Mouse (Mus musculus): Measurements from ENCODE around the gene Fryl. TPM values are rescaled to one million over a fixed set of nuclear protein-coding genes. Genes with fewer than 3 reads are reported as not detected.

Fryl gene
- polyA plus RNA-seq, 1 experiment from 2014 or later: 44.3 TPM

DNA sequence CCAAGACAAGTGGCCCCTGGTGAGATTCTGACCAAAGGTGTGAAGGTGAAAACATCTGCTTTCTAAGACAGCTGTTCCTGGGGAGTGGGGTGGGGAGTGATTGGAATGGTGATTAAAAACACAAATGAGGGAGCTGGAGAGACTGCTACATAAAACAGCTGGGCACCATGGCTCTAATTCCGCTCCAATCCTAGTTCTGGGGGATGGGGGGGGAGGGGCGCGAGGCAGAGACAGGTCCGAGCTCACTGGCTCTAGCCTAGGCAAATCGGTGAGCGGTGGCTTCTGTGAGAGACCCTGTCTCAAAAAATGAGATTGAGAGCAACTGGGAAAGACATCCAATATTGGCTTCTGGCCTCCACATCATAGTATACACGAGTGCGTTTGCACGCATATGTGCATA is 24.2 kb downstream of the Fryl start:
- Histone ChIP-seq H3K27me3 (ENCODE audit: control insufficient read depth, insufficient read depth, low read length) (no peaks in the 10 kb centered on the region), H3K27ac (ENCODE audit: low read depth, low read length) (no peak overlapping the region), H3K9ac (ENCODE audit: low read depth, low read length) (no peak overlapping the region), H3K36me3 (ENCODE audit: control insufficient read depth, insufficient read depth, low read length) (no peaks in the 10 kb centered on the region), H3K4me3 (ENCODE audit: low read length) (no peak overlapping the region), H3K4me2 (replicated peaks; ENCODE audit: low read depth, low read length) (no peak overlapping the region), H3K9me3 (ENCODE audit: control insufficient read depth, low read length) (no peaks in the 10 kb centered on the region), H3K4me1 (ENCODE audit: control insufficient read depth, insufficient read depth, low read length) (peaks cover 36% of the 10 kb centered on the region)
- no peak for ATAC-seq (ENCODE audit: low FRiP score, low TSS enrichment)
- WGBS: 21% methylated on average over 9 of the region's 9 CpGs

DNA sequence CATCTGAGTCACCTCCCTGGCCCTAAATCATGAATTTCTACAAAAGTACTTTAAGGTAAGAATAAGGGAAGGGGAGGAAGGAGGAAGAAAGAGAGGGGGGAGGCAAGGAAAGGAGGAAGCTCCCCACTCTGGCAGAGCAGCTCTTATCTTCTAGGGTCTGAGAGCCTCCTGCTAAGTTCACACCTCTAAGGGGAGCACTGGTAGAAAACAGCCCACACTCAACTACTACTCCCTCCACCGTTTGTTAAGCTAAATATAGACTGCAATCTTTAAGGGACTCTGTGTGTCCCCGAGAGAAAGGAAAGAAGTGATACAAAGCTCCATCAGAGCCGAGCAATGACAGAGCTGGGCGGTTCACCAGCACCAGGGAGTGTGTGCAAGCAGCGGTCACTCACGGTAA is 24.6 kb downstream of the Fryl start:
- WGBS: 17% methylated on average over 6 of the region's 6 CpGs
- H3K4me3 ChIP-seq (ENCODE audit: low read length): no peak overlapping the region
- ATAC-seq (ENCODE audit: low FRiP score, low TSS enrichment): no peak
- H3K36me3 ChIP-seq (ENCODE audit: control insufficient read depth, insufficient read depth, low read length): no peaks in the 10 kb centered on the region
- no peak overlapping the region for H3K9ac ChIP-seq (ENCODE audit: low read depth, low read length)
- H3K9me3 ChIP-seq (ENCODE audit: control insufficient read depth, low read length): no peaks in the 10 kb centered on the region
- H3K27ac ChIP-seq (ENCODE audit: low read depth, low read length): no peak overlapping the region
- H3K4me2 ChIP-seq (replicated peaks; ENCODE audit: low read depth, low read length): no peak overlapping the region
- no peaks in the 10 kb centered on the region for H3K27me3 ChIP-seq (ENCODE audit: control insufficient read depth, insufficient read depth, low read length)
- H3K4me1 ChIP-seq (ENCODE audit: control insufficient read depth, insufficient read depth, low read length): peaks cover 32% of the 10 kb centered on the region

GRCm38 (mm10) chr5:73230171-73230570 is 26.2 kb downstream of the Fryl start:
- no peak overlapping the region for H3K4me3 ChIP-seq (ENCODE audit: low read length)
- 54% methylated on average over 4 of the region's 4 CpGs for WGBS
- H3K4me1 ChIP-seq (ENCODE audit: control insufficient read depth, insufficient read depth, low read length): peaks cover 30% of the 10 kb centered on the region
- no peak for ATAC-seq (ENCODE audit: low FRiP score, low TSS enrichment)
- no peak overlapping the region for H3K4me2 ChIP-seq (replicated peaks; ENCODE audit: low read depth, low read length)
- no peaks in the 10 kb centered on the region for H3K36me3 ChIP-seq (ENCODE audit: control insufficient read depth, insufficient read depth, low read length)
- no peaks in the 10 kb centered on the region for H3K27me3 ChIP-seq (ENCODE audit: control insufficient read depth, insufficient read depth, low read length)
- H3K9ac ChIP-seq (ENCODE audit: low read depth, low read length): no peak overlapping the region
- H3K27ac ChIP-seq (ENCODE audit: low read depth, low read length): peak overlapping the region; percentile 18; the same call in 1 of the 2 replicates
- no peaks in the 10 kb centered on the region for H3K9me3 ChIP-seq (ENCODE audit: control insufficient read depth, low read length)

- 61% methylated on average over 6 of the region's 6 CpGs for WGBS
- Histone ChIP-seq H3K27ac (ENCODE audit: low read depth, low read length) (peak overlapping the region; percentile 18; the same call in 1 of the 2 replicates), H3K4me1 (ENCODE audit: control insufficient read depth, insufficient read depth, low read length) (peaks cover 30% of the 10 kb centered on the region)
Observed at GRCm38 (mm10) chr5:73229467-73229866, 27.0 kb downstream of the Fryl start.

GRCm38 (mm10) chr5:73228291-73229049 is 27.9 kb downstream of the Fryl start:
- Histone ChIP-seq H3K4me3 (ENCODE audit: low read length) (no peak overlapping the region), H3K36me3 (ENCODE audit: control insufficient read depth, insufficient read depth, low read length) (no peaks in the 10 kb centered on the region), H3K4me2 (replicated peaks; ENCODE audit: low read depth, low read length) (no peak overlapping the region), H3K27me3 (ENCODE audit: control insufficient read depth, insufficient read depth, low read length) (no peaks in the 10 kb centered on the region), H3K27ac (ENCODE audit: low read depth, low read length) (no peak overlapping the region), H3K9me3 (ENCODE audit: control insufficient read depth, low read length) (no peaks in the 10 kb centered on the region), H3K9ac (ENCODE audit: low read depth, low read length) (no peak overlapping the region), H3K4me1 (ENCODE audit: control insufficient read depth, insufficient read depth, low read length) (peaks cover 21% of the 10 kb centered on the region)
- WGBS: 82% methylated on average over 12 of the region's 12 CpGs
- ATAC-seq (ENCODE audit: low FRiP score, low TSS enrichment): no peak

More at GRCm38 (mm10) chr5:73229467-73229866, 27.0 kb downstream of the Fryl start:
- H3K9ac ChIP-seq (ENCODE audit: low read depth, low read length): no peak overlapping the region
- H3K27me3 ChIP-seq (ENCODE audit: control insufficient read depth, insufficient read depth, low read length): no peaks in the 10 kb centered on the region
- ATAC-seq (ENCODE audit: low FRiP score, low TSS enrichment): no peak
- H3K4me3 ChIP-seq (ENCODE audit: low read length): no peak overlapping the region
- no peaks in the 10 kb centered on the region for H3K9me3 ChIP-seq (ENCODE audit: control insufficient read depth, low read length)
- H3K36me3 ChIP-seq (ENCODE audit: control insufficient read depth, insufficient read depth, low read length): no peaks in the 10 kb centered on the region
- H3K4me2 ChIP-seq (replicated peaks; ENCODE audit: low read depth, low read length): no peak overlapping the region

DNA sequence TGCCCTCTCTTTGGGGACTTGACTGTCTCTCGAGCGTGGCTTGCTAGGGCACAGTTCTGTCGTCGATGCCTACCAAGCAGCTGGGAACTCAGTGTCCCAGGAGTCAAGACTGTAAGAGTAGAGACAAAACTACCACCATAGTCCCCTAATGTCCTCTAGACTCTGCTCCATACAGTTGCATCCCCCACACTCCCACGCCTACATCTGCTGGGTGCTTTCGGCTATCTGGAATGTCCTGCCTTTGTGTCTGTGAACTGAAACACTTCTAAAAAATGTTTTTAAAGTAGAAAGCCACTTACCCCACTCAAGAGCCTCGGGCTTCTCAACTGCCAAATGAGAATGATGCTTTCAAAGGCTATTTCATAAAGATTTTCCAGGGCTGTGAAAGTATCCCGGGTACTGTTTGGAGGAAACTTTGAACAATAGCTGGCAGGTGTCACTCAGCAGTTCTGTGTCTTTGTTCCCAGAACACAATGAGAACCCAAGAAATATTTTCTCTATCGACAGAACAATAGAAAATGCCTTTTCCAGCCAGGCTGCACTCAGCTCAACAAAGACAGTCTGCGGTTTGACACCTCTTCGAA is 28.8 kb downstream of the Fryl start:
- Histone ChIP-seq H3K4me3 (ENCODE audit: low read length) (no peak overlapping the region), H3K4me2 (replicated peaks; ENCODE audit: low read depth, low read length) (no peak overlapping the region)

GRCm38 (mm10) chr5:73223065-73223464 is 33.4 kb downstream of the Fryl start:
- H3K9ac ChIP-seq (ENCODE audit: low read depth, low read length): no peak overlapping the region
- 72% methylated on average over 6 of the region's 6 CpGs for WGBS
- H3K27ac ChIP-seq (ENCODE audit: low read depth, low read length): no peak overlapping the region
- H3K4me1 ChIP-seq (ENCODE audit: control insufficient read depth, insufficient read depth, low read length): no peaks in the 10 kb centered on the region
- H3K9me3 ChIP-seq (ENCODE audit: control insufficient read depth, low read length): no peaks in the 10 kb centered on the region
- H3K4me2 ChIP-seq (replicated peaks; ENCODE audit: low read depth, low read length): no peak overlapping the region
- no peak overlapping the region for H3K4me3 ChIP-seq (ENCODE audit: low read length)
- peaks cover 4% of the 10 kb centered on the region; the same call in 1 of the 2 replicates for H3K36me3 ChIP-seq (ENCODE audit: control insufficient read depth, insufficient read depth, low read length)
- ATAC-seq (ENCODE audit: low FRiP score, low TSS enrichment): no peak; the same call in 1 of the 2 replicates
- no peaks in the 10 kb centered on the region for H3K27me3 ChIP-seq (ENCODE audit: control insufficient read depth, insufficient read depth, low read length)

More for the DNA sequence above, 28.8 kb downstream of the Fryl start:
- 78% methylated on average over 11 of the region's 11 CpGs for WGBS
- H3K27ac ChIP-seq (ENCODE audit: low read depth, low read length): no peak overlapping the region
- H3K9me3 ChIP-seq (ENCODE audit: control insufficient read depth, low read length): no peaks in the 10 kb centered on the region
- H3K4me1 ChIP-seq (ENCODE audit: control insufficient read depth, insufficient read depth, low read length): peaks cover 13% of the 10 kb centered on the region
- H3K9ac ChIP-seq (ENCODE audit: low read depth, low read length): no peak overlapping the region
- no peak for ATAC-seq (ENCODE audit: low FRiP score, low TSS enrichment)
- no peaks in the 10 kb centered on the region for H3K36me3 ChIP-seq (ENCODE audit: control insufficient read depth, insufficient read depth, low read length)
- H3K27me3 ChIP-seq (ENCODE audit: control insufficient read depth, insufficient read depth, low read length): no peaks in the 10 kb centered on the region

DNA sequence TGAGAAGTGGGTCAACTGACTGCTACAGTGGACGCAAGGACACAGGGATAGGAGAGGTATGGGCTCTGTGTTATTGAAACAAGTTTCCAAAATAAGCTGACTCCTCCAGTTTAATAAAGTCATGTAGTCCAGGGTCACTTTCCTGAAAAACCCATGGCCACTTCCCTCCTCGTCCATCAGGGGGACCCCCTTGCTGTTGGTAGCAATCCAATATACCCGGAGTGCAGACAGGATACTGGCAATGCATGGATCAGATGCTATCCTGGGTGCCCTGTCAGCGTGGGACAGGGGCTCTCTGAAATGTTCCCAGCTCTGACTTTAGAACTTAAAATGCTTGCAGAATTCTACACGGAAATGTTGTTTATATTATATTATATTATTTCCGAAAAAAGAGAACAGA is 34.0 kb downstream of the Fryl start:
- no peak for ATAC-seq (ENCODE audit: low FRiP score, low TSS enrichment)
- Histone ChIP-seq H3K4me1 (ENCODE audit: control insufficient read depth, insufficient read depth, low read length) (no peaks in the 10 kb centered on the region), H3K9ac (ENCODE audit: low read depth, low read length) (no peak overlapping the region), H3K4me2 (replicated peaks; ENCODE audit: low read depth, low read length) (no peak overlapping the region), H3K4me3 (ENCODE audit: low read length) (no peak overlapping the region), H3K27me3 (ENCODE audit: control insufficient read depth, insufficient read depth, low read length) (no peaks in the 10 kb centered on the region), H3K9me3 (ENCODE audit: control insufficient read depth, low read length) (no peaks in the 10 kb centered on the region), H3K36me3 (ENCODE audit: control insufficient read depth, insufficient read depth, low read length) (peaks cover 4% of the 10 kb centered on the region; the same call in 1 of the 2 replicates), H3K27ac (ENCODE audit: low read depth, low read length) (no peak overlapping the region)
- WGBS: 45% methylated on average over 6 of the region's 6 CpGs

GRCm38 (mm10) chr5:73221826-73222225 is 34.6 kb downstream of the Fryl start:
- Histone ChIP-seq H3K27ac (ENCODE audit: low read depth, low read length) (no peak overlapping the region), H3K4me3 (ENCODE audit: low read length) (no peak overlapping the region), H3K36me3 (ENCODE audit: control insufficient read depth, insufficient read depth, low read length) (peaks cover 4% of the 10 kb centered on the region; the same call in 1 of the 2 replicates), H3K4me1 (ENCODE audit: control insufficient read depth, insufficient read depth, low read length) (no peaks in the 10 kb centered on the region), H3K9ac (ENCODE audit: low read depth, low read length) (no peak overlapping the region), H3K4me2 (replicated peaks; ENCODE audit: low read depth, low read length) (no peak overlapping the region), H3K27me3 (ENCODE audit: control insufficient read depth, insufficient read depth, low read length) (no peaks in the 10 kb centered on the region), H3K9me3 (ENCODE audit: control insufficient read depth, low read length) (no peaks in the 10 kb centered on the region)
- no peak for ATAC-seq (ENCODE audit: low FRiP score, low TSS enrichment)
- WGBS: 70% methylated on average over 7 of the region's 7 CpGs

All from kidney, embryonic 14.5 days (tissue).